Mouse (Mus musculus): ENCODE results near the gene Gm13304. TPM values are rescaled to one million over a fixed set of nuclear protein-coding genes. Genes with fewer than 3 reads are reported as not detected.

The Gm13304 gene
- not detected for polyA plus RNA-seq (2017; shearing (Covaris generic))

DNA sequence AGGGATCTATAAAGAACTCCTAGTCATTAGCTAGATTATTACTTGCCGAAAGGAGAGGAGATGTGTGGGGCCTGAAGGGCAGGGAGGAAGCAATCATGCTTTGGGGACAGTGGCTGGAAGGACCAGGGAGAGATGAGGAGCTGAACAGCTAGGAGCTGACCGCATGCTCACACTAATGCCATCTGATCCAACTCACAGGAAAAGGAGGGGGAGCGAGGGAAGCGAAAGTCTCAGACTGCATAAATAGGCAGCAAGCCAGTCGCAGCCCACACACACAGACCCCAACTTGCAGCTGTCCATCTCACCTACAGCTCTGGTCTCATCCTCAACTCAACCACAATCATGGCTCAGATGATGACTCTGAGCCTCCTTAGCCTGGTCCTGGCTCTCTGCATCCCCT is at the start of gene Gm13304:
TSS of gene Gm13304 (plus strand) at position 301 of the 400 bp plus-strand sequence.

DNA sequence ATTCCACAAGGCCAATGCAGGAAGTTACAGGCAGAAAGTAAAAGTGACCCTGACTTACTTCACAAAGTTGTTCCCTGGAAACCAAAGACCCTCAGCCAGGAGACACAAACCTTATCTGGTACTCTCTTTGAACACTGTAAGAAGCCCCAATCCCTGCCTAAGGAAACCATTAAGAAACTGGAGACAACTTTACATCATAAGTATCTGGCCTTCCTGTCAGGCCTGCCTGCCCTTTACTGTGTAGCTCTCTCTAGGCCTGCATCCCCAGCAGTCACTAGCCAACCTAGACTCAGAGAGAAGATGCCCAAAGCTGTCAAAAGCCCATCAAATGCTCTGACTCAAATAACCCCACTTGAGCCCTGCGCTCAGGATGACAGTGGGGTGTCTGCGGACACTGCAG is 23.7 kb upstream of the Gm13304 start, which contains the start of gene Gm3893:
TSS of gene Gm3893 (plus strand) at position 301 of the 400 bp plus-strand sequence.

DNA sequence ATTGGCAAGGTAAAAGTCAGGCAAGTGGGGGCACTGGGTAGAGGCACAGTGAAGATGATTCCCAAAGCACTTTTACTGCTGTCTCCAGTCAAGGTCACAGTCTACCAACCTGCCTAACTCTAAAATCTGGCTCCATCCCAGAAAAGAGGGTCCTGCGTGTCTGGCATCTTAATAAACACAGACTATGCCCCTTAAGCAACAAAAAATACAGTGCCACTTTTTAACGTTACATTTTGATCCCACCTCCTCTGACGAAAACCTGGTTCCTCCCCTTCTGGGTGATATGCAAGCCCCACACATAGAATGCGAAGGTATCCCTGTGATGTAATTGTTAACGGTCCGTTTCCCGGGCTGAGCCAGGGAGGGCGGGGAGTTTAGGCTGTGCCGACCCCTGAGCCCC is 38.5 kb downstream of the Gm13304 start, which contains the start of gene Gm13306:
TSS of gene Gm13306 (plus strand) at position 301 of the 400 bp plus-strand sequence.

Other genes starting within 250 kb of the Gm13304 start
- not detected for gene Gm21541, start 211.2 kb upstream of the Gm13304 start, polyA plus RNA-seq (2017; shearing (Covaris generic))
- 3.6 TPM for gene Gm20878, start 173.2 kb upstream of the Gm13304 start, polyA plus RNA-seq (2017; shearing (Covaris generic))
- gene Fam205a4, start 148.8 kb upstream of the Gm13304 start, polyA plus RNA-seq (2017; shearing (Covaris generic)) = 0.12 TPM
- not detected for gene Gm21093, start 80.1 kb upstream of the Gm13304 start, polyA plus RNA-seq (2017; shearing (Covaris generic))
- not detected for gene Gm3893, start 23.6 kb upstream of the Gm13304 start, polyA plus RNA-seq (2017; shearing (Covaris generic))
- not detected for gene Gm13306, start 38.6 kb downstream of the Gm13304 start, polyA plus RNA-seq (2017; shearing (Covaris generic))
- gene Gm13305, start 53.8 kb downstream of the Gm13304 start, polyA plus RNA-seq (2017; shearing (Covaris generic)) = not detected
- gene Gm10600, start 125.8 kb downstream of the Gm13304 start, polyA plus RNA-seq (2017; shearing (Covaris generic)) = not detected
- gene Ccl21b, start 140.9 kb downstream of the Gm13304 start, polyA plus RNA-seq (2017; shearing (Covaris generic)) = not detected
- not detected for gene Gm21953, start 179.4 kb downstream of the Gm13304 start, polyA plus RNA-seq (2017; shearing (Covaris generic))
- gene Fam205a3, start 203.5 kb downstream of the Gm13304 start, polyA plus RNA-seq (2017; shearing (Covaris generic)) = not detected

Data from naive thymus-derived CD4-positive, alpha-beta T cell, adult 5 months (primary cell).